Mouse (Mus musculus): ENCODE measurements at regions not wholly inside any gene's neighbourhood (a gene's known extent, or its start where the extent isn't known, plus 50 kb on each side); places are given as distances from the start of the nearest gene placed in this dataset.

GRCm38 (mm10) chr9:47300633-47301032, 229.3 kb upstream of the Cadm1 start:
- no peak for TF ChIP-seq POLR2A (IDR thresholded peaks at IDR 0.05; ENCODE audit: borderline replicate concordance, control insufficient read depth, low read depth, low read length)
- TF ChIP-seq CTCF (IDR thresholded peaks at IDR 0.05; ENCODE audit: control insufficient read depth, insufficient read depth, low read length): no peak

All from bone marrow, adult 2 months (tissue).